Mouse (Mus musculus) forebrain, embryonic 16.5 days (tissue): ENCODE results near the gene Dntt. TPM values are rescaled to one million over a fixed set of nuclear protein-coding genes. Genes with fewer than 3 reads are reported as not detected.

Experiments
- ATAC-seq: fragments of 200-750 bp; cut with Nextera tagmentation; 2 replicates; pipeline ENCODE4 v1.8.0; 2017; ENCODE audit warnings: mild to moderate bottlenecking, moderate library complexity
- H3K27ac ChIP-seq: fragments of 300-500 bp; sonication (generic); 2 replicates; pipeline ENCODE4 v1.5.1; 2014; ENCODE audit warnings: low read length, control low read depth
- H3K27me3 ChIP-seq: fragments of 300-500 bp; sonication (generic); replicated peaks from 2 replicates; pipeline ENCODE4 v1.6.1; 2014; ENCODE audit warnings: low read length; ENCODE audit not compliant: control insufficient read depth, insufficient read depth
- H3K36me3 ChIP-seq: fragments of 300-500 bp; sonication (generic); 2 replicates; pipeline ENCODE4 v1.6.1; 2014; ENCODE audit not compliant: control insufficient read depth, insufficient read depth
- H3K4me1 ChIP-seq: fragments of 300-500 bp; sonication (generic); replicated peaks from 2 replicates; pipeline ENCODE4 v1.6.1; 2014; ENCODE audit warnings: low read length; ENCODE audit not compliant: control insufficient read depth, insufficient read depth
- H3K4me2 ChIP-seq: fragments of 300-500 bp; sonication (generic); 2 replicates; pipeline ENCODE4 v1.6.1; 2014; ENCODE audit warnings: mild to moderate bottlenecking, low read length, control low read depth
- H3K4me3 ChIP-seq: fragments of 300-500 bp; sonication (generic); replicated peaks from 2 replicates; pipeline ENCODE4 v1.5.1; 2014; ENCODE audit warnings: mild to moderate bottlenecking, low read length, control low read depth
- H3K9ac ChIP-seq: fragments of 300-500 bp; sonication (generic); replicated peaks from 2 replicates; pipeline ENCODE4 v1.6.1; 2014; ENCODE audit warnings: low read depth, low read length, control low read depth
- H3K9me3 ChIP-seq: fragments of 300-500 bp; sonication (generic); 2 replicates; pipeline ENCODE4 v1.6.1; 2016; ENCODE audit warnings: low read length; ENCODE audit not compliant: control insufficient read depth
- WGBS: fragments of 180-500 bp; shearing (Covaris S2); extraction: QIAGEN DNeasy Blood & Tissue Kit; methylation state at CpG from one replicate; pipeline ENCODE4 v1.1.7; 2014; 5-methylcytosine and 5-hydroxymethylcytosine counted together
- polyA plus RNA-seq: library from polyadenylated mRNA; unstranded; fragments of >200 nt; fragmentation: Nextera tagmentation; extraction: Ambion mirVana; gene quantifications from 2 replicates; pipeline ENCODE4 v1.2.1, GENCODE M21; 2015

Dntt gene
- polyA plus RNA-seq, 1 experiment from 2014 or later: not detected

DNA sequence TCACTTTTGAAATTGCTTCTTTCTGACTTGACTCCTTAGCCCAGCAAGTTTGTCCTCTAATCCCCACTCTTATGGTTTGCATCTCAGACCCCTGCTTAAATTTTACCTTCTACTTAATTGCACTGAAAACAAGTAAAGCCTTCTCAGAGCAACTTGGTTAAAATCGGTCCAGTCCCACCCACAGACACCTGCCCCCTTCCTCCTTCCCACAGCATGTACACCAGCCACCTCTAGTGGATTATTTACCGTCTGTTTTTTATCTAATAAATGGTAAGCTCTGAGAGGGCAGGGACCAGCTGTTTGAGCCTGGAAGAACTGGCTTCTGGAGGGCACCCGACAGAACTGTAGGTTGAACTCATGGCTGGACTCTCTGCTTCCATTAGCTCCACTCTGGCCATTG, 8.5 kb upstream of the Dntt start:
- H3K9me3 ChIP-seq: no peaks in the 10 kb centered on the region
- no peak overlapping the region for H3K27ac ChIP-seq
- H3K27me3 ChIP-seq: no peaks in the 10 kb centered on the region
- ATAC-seq: no peak
- no peak overlapping the region for H3K4me3 ChIP-seq
- peaks cover 6% of the 10 kb centered on the region for H3K4me1 ChIP-seq
- H3K9ac ChIP-seq: no peak overlapping the region
- WGBS: 73% methylated on average over 3 of the region's 3 CpGs
- no peak overlapping the region for H3K4me2 ChIP-seq
- H3K36me3 ChIP-seq: no peaks in the 10 kb centered on the region

DNA sequence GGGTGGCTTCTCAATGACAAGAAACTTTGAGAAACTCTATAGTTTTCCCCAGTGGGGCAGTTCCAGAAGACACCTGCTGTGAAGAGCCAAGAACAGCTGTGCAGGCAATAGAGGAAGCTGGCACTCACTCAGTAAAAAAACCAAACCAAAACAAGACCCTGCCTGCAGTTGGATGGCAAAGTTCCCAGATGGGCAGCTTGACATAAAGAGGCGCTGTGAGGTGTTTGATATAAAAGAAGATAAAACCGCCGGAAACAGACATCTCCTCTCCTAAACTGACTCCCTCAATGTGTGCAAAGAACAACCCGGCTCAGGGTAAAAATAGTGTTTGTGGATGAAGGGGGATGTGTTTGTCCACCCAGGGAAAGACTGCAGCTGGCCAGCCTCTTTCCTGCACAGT, 6.8 kb upstream of the Dntt start:
- H3K4me2 ChIP-seq: no peak overlapping the region
- no peaks in the 10 kb centered on the region for H3K36me3 ChIP-seq
- WGBS: 60% methylated on average over 4 of the region's 4 CpGs
- no peak overlapping the region for H3K4me3 ChIP-seq
- H3K9me3 ChIP-seq: no peaks in the 10 kb centered on the region
- no peak for ATAC-seq
- no peak overlapping the region for H3K9ac ChIP-seq
- 0 out of 2 replicates have a peak, but pooled peaks cover 3% of the 10 kb centered on the region for H3K4me1 ChIP-seq
- H3K27me3 ChIP-seq: no peaks in the 10 kb centered on the region
- no peak overlapping the region for H3K27ac ChIP-seq

DNA sequence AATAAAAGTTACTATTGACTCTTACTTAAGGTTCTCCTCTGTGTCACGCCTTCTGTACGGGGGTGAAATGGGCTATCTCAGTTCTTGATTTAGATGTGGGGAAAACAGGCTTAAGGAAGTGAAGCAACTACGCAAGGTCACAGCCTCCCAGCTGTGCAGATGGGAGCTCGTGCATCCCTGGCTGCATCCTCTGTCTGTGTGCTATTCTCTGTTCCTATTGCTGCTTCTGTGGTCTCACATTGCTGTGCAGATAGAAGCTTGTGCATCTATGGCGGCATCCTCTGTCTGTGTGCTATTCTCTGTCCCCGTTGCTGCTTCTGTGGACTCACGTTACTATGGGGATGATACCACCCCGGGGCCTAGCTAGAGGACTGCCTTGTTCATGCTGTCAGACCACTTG, 2.5 kb upstream of the Dntt start:
- H3K9me3 ChIP-seq: no peaks in the 10 kb centered on the region
- H3K36me3 ChIP-seq: no peaks in the 10 kb centered on the region
- no peak overlapping the region for H3K9ac ChIP-seq
- no peak overlapping the region for H3K27ac ChIP-seq
- H3K4me1 ChIP-seq: 0 out of 2 replicates have a peak, but pooled peaks cover 3% of the 10 kb centered on the region
- H3K4me3 ChIP-seq: no peak overlapping the region
- no peak for ATAC-seq
- WGBS: 86% methylated on average over 8 of the region's 8 CpGs
- H3K4me2 ChIP-seq: no peak overlapping the region
- no peaks in the 10 kb centered on the region for H3K27me3 ChIP-seq

DNA sequence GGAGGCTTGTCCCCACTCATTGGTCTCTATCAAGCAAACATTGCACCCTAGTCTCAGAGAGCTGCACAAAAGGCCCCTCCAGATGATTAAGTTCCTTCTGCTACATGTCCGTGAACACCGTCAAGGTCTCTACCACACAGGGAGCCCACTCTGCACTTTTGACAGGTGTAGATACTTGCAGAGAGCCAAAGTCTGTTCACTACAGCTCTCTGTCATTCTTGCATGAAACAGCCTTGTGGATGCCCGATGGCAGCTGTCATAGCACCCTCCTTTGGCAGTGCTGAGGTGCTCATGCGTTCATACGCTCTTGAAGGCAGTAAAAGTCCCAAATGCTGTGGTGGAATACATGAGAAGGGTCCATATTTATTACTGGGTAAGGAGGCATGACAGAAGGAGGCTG, 2.1 kb upstream of the Dntt start:
- H3K4me2 ChIP-seq: no peak overlapping the region
- no peaks in the 10 kb centered on the region for H3K9me3 ChIP-seq
- no peak for ATAC-seq
- no peak overlapping the region for H3K27ac ChIP-seq
- H3K27me3 ChIP-seq: no peaks in the 10 kb centered on the region
- H3K4me3 ChIP-seq: no peak overlapping the region
- H3K9ac ChIP-seq: no peak overlapping the region
- H3K36me3 ChIP-seq: no peaks in the 10 kb centered on the region
- 0 out of 2 replicates have a peak, but pooled peaks cover 3% of the 10 kb centered on the region for H3K4me1 ChIP-seq
- 75% methylated on average over 5 of the region's 5 CpGs for WGBS

DNA sequence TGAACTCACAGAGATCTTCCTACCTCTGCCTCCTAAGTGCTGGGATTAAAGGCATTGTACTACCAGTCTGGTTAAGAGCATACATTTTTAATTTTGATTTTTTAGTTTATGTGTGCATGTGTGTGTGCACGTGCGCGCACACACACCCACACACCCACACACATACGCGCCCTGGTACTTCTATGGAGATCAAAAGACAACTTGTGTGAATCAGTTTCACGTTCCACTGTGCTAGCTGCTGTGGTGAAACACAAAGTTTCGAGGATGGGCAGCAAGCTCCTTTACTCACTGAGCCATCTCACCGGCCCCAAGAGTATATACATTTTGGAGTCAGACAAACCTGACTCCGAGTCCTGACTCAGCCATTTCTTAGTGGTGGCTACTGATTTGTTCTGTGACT, 1.5 kb upstream of the Dntt start:
- ATAC-seq: no peak
- Histone ChIP-seq H3K4me1 (no peaks in the 10 kb centered on the region), H3K27ac (no peak overlapping the region), H3K9ac (no peak overlapping the region), H3K4me2 (no peak overlapping the region), H3K36me3 (no peaks in the 10 kb centered on the region), H3K4me3 (no peak overlapping the region), H3K27me3 (no peaks in the 10 kb centered on the region), H3K9me3 (no peaks in the 10 kb centered on the region)
- 94% methylated on average over 9 of the region's 9 CpGs for WGBS

DNA sequence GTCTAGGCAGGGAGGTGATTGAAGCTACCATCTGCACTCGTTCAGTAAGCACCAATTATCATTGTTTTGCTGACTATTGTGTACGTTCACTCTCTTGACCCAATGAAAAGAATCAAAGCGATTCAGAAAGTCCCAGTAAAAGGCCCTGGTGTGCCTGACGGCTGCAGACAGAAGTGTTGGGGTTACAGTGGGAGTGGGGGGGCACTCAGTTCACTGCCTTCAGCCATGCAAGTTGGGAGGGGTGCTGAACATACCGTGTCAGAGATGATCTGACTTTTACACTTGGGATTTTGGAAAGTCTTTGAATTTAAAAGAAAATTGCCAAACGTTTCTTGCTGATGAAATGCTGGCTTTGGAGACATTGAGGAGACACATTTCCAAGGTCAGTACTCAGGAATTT, 1.1 kb downstream of the Dntt start:
- WGBS: 32% methylated on average over 6 of the region's 6 CpGs

DNA sequence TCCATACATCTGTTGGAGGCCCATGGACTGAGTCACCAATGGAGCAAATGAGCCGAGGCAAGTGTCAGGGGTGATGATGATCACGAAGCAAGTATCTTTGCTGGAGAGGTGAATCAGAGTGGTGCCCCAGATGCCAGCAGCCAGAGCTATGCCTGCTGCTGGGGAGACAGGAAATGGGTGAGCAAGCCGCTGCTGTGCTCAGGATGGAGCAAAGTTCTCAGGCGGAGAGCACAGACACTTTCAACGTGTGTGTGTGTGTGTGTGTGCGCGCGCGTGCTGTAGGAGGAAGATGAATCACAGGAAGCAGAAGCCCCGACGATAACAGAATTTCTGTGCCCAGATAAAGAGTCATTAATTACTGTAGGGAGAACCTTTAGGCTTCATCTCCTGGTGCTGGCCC, 1.9 kb downstream of the Dntt start:
- Histone ChIP-seq H3K27ac (no peak overlapping the region), H3K9me3 (no peaks in the 10 kb centered on the region), H3K4me1 (no peaks in the 10 kb centered on the region), H3K27me3 (no peaks in the 10 kb centered on the region), H3K9ac (no peak overlapping the region), H3K4me2 (no peak overlapping the region), H3K36me3 (no peaks in the 10 kb centered on the region), H3K4me3 (no peak overlapping the region)
- no peak for ATAC-seq
- WGBS: 83% methylated on average over 11 of the region's 11 CpGs

More for the DNA sequence above, 1.1 kb downstream of the Dntt start:
- Histone ChIP-seq H3K36me3 (no peaks in the 10 kb centered on the region), H3K27ac (no peak overlapping the region), H3K4me2 (no peak overlapping the region), H3K9me3 (no peaks in the 10 kb centered on the region), H3K4me3 (no peak overlapping the region), H3K27me3 (no peaks in the 10 kb centered on the region), H3K9ac (no peak overlapping the region), H3K4me1 (no peaks in the 10 kb centered on the region)
- ATAC-seq: no peak

DNA sequence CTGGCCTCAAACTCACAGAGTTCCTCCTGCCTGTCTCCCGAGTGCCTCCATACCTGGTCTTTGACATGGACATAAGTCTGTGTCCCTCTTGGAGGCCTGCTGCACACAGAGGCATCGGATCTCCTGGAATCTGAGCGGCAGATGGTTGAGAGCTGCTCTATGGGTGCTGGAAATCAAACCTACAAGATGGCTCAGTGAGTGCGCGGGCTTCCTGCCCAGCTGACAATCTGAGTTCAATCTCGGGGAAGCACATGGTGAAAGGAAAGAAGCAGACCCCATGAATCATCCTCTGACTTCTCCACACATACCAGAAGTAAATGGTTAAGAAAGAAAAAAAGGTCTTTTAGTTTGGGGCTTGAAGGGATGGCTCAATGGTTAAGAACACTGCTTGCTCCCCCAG, 2.8 kb downstream of the Dntt start:
- H3K4me3 ChIP-seq: no peak overlapping the region
- ATAC-seq: no peak
- H3K27me3 ChIP-seq: no peaks in the 10 kb centered on the region
- H3K9ac ChIP-seq: no peak overlapping the region
- no peaks in the 10 kb centered on the region for H3K36me3 ChIP-seq
- no peaks in the 10 kb centered on the region for H3K4me1 ChIP-seq
- WGBS: 80% methylated on average over 6 of the region's 6 CpGs
- H3K27ac ChIP-seq: no peak overlapping the region
- no peak overlapping the region for H3K4me2 ChIP-seq
- no peaks in the 10 kb centered on the region for H3K9me3 ChIP-seq

DNA sequence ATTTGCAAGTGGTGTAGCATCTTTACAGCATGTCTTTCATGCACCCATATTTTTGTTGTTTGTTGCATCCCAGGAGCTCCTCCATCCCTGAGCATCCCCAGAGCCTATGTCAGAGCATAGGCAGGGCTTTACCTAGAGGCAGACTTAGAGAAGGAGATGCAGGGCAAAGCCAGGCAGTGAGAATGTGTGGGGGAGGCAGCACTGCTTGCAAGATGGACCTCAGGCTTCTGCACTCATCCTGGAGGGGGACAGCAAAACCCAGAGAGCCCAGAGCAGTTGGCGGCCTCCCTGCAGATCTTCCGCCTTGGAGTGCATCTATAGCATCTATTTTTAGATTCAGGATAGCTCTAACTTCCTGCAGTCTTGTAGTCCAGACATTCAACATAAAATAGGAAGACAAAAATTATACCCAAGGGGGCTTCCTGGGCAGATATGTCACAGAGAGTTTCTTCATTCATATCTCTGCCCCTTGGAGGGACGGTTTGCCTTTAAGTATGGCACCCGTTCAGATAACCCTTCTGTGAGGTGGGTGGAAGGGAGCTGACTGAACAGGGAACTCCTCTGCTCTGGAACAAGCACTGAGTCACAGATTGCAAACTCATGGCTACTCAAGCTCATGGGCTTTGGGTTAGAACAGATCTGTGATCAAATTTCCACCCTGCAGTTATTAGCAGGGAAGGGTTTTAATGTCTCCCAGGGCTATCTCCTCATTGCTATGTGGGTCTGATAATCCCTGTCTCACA, 6.9 kb downstream of the Dntt start:
- Histone ChIP-seq H3K4me1 (no peaks in the 10 kb centered on the region), H3K4me2 (no peak overlapping the region), H3K4me3 (no peak overlapping the region), H3K27ac (no peak overlapping the region), H3K9ac (no peak overlapping the region), H3K27me3 (no peaks in the 10 kb centered on the region), H3K9me3 (no peaks in the 10 kb centered on the region), H3K36me3 (no peaks in the 10 kb centered on the region)
- no peak for ATAC-seq
- WGBS: 83% methylated on average over 4 of the region's 4 CpGs

DNA sequence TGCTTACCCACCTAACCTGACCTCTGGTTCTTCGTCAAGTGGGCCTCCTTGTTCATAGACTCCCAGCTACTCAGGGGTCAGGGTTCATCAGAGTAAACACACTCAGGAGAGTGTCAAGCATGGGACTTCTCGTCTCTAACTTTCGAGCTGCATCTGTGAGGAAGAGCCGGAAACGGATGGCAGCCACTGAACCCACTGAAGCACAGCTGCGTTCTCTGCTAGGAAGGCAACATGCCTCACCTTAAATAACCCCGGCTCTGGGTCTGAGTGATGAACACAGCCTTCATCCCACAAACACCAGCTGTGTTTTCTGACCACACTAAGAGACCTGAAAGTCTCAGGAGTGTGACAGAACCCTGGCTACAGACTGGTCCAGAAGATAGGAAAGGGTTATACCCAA, 10.0 kb downstream of the Dntt start:
- Histone ChIP-seq H3K4me2 (no peak overlapping the region), H3K4me1 (no peaks in the 10 kb centered on the region), H3K4me3 (no peak overlapping the region), H3K27me3 (no peaks in the 10 kb centered on the region), H3K27ac (no peak overlapping the region), H3K9me3 (no peaks in the 10 kb centered on the region), H3K9ac (no peak overlapping the region), H3K36me3 (no peaks in the 10 kb centered on the region)
- WGBS: 92% methylated on average over 7 of the region's 7 CpGs
- no peak for ATAC-seq
